Mouse (Mus musculus) cerebellum, postnatal 25 days (tissue): Measurements from ENCODE around the gene Ascl3.
A peak's percentile ranks its signal among the peaks of the same experiment; 100 is the strongest.

Experiments used
- DNase-seq, 2 experiments: peaks; one replicate each; pipeline ENCODE4 v3.0.0; 2021; ENCODE audit warnings: mixed read lengths in 2 of 2

Gene Ascl3

GRCm38 (mm10) chr7:109731626-109732025 is at the start of gene Ascl3:
Gene Ascl3 (minus strand): TSS chr7:109731726.
- DNase-seq, result no peak

- DNase-seq, result no peak
Observed at GRCm38 (mm10) chr7:109781087-109781469, 49.6 kb upstream of the Ascl3 start.

GRCm38 (mm10) chr7:109772251-109772650 is 40.7 kb upstream of the Ascl3 start:
- no peak for DNase-seq

GRCm38 (mm10) chr7:109768699-109769383 is 37.3 kb upstream of the Ascl3 start:
- no peak for DNase-seq

GRCm38 (mm10) chr7:109767575-109768350 is 36.2 kb upstream of the Ascl3 start:
- DNase-seq, result no peak

- no peak for DNase-seq
Observed at GRCm38 (mm10) chr7:109764009-109764408, 32.5 kb upstream of the Ascl3 start.

- DNase-seq, result no peak
Observed at GRCm38 (mm10) chr7:109756291-109756690, 24.8 kb upstream of the Ascl3 start.

- no peak for DNase-seq
Observed at GRCm38 (mm10) chr7:109754034-109754433, 22.5 kb upstream of the Ascl3 start.

- peak; percentile 88 to 89 for DNase-seq
Observed at GRCm38 (mm10) chr7:109752008-109752925, 20.7 kb upstream of the Ascl3 start, which contains the start of gene Tmem9b. Gene Tmem9b (minus strand): TSS chr7:109752875.

- peak in 1 of 2 experiments; percentile 19 for DNase-seq
Observed at GRCm38 (mm10) chr7:109751427-109752007, 20.0 kb upstream of the Ascl3 start.

GRCm38 (mm10) chr7:109747747-109748146 is 16.2 kb upstream of the Ascl3 start:
- no peak for DNase-seq

- DNase-seq, result no peak
Observed at GRCm38 (mm10) chr7:109741703-109742102, 10.2 kb upstream of the Ascl3 start.

- no peak for DNase-seq
Observed at GRCm38 (mm10) chr7:109741060-109741459, 9.5 kb upstream of the Ascl3 start.

GRCm38 (mm10) chr7:109739822-109740370 is 8.4 kb upstream of the Ascl3 start:
- no peak for DNase-seq

- no peak for DNase-seq
Observed at GRCm38 (mm10) chr7:109734806-109735205, 3.3 kb upstream of the Ascl3 start.

- DNase-seq, result no peak
Observed at GRCm38 (mm10) chr7:109723697-109724096, 7.8 kb downstream of the Ascl3 start, which contains the start of gene BC051019. Gene BC051019 (minus strand): TSS chr7:109723850.

- no peak for DNase-seq
Observed at GRCm38 (mm10) chr7:109723114-109723513, 8.4 kb downstream of the Ascl3 start.

GRCm38 (mm10) chr7:109722618-109723017 is 8.9 kb downstream of the Ascl3 start:
- DNase-seq, result no peak

GRCm38 (mm10) chr7:109719286-109719685 is 12.2 kb downstream of the Ascl3 start:
- DNase-seq, result peak in 1 of 2 experiments; percentile 58

GRCm38 (mm10) chr7:109713434-109713982 is 18.0 kb downstream of the Ascl3 start:
- DNase-seq, result no peak

- no peak for DNase-seq
Observed at GRCm38 (mm10) chr7:109712198-109712597, 19.3 kb downstream of the Ascl3 start.

GRCm38 (mm10) chr7:109710069-109710468 is 21.5 kb downstream of the Ascl3 start:
- no peak for DNase-seq
